Mouse (Mus musculus) adrenal gland, adult 18-20 months (tissue): Measurements from ENCODE around the gene Tmem102. TPM values are rescaled to one million over a fixed set of nuclear protein-coding genes. Genes with fewer than 3 reads are reported as not detected.
A peak's percentile ranks its signal among the peaks of the same experiment; 100 is the strongest.

Experiments
- DNase-seq, 2 experiments: peaks; one replicate each; pipeline ENCODE4 v3.0.0; 2021 to 2022; ENCODE audit warnings: low spot score in 2 of 2
- total RNA-seq, 2 experiments: library from RNA; stranded (reverse); gene quantifications; 1 replicate in 1 of 2; 2 replicates in 1 of 2; pipeline ENCODE4 v1.2.3; 2021

Tmem102 gene
- total RNA-seq, 2 experiments from 2014 or later, result 0.36 to 0.51 TPM

DNA sequence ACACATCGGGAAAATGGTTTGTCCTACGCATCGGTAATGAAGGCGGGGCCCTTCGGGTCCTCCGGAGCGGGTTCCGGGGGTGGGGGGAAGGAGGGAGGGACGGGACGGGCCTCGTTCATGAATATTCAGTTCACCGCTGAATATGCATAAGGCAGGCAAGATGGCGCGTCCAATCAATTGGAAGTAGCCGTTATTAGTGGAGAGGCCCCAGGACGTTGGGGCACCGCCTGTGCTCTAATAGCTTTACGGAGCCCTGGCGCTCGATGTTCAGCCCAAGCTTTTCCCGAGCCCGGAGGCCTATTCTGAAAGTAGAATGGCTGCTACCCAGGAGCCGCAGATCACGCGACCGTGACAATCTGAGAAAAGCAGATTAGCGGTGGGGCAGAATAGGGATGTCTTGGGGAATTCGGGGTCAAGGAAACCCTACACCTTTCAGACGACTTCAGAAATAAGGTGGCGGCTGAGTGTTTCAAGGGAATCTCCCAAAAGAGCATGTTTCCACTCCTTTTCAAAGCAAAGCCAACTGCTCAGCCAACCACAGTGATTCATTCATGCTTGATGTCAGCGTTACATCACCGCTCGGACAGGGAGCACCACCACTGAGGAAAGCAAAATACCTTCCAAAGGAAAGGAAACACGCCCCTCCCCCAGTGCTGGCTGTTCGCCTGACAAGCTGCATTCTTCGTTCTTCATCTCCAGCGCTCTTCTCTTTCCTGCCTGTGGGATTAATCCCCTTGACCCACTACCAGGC, 46.3 kb downstream of the Tmem102 start:
- DNase-seq, result peak; percentile 66 to 79

GRCm38 (mm10) chr11:69758478-69758970, 46.9 kb downstream of the Tmem102 start, which contains the start of gene Polr2a:
Gene Polr2a (minus strand): TSS chr11:69758637.
- peak; percentile 98 to 99 for DNase-seq

- peak; percentile 99 to 100 for DNase-seq
Measured at GRCm38 (mm10) chr11:69758090-69758456, 47.4 kb downstream of the Tmem102 start.

GRCm38 (mm10) chr11:69757303-69758089, 47.9 kb downstream of the Tmem102 start:
- no peak for DNase-seq

GRCm38 (mm10) chr11:69754701-69755100, 50.7 kb downstream of the Tmem102 start:
- DNase-seq, result no peak

DNA sequence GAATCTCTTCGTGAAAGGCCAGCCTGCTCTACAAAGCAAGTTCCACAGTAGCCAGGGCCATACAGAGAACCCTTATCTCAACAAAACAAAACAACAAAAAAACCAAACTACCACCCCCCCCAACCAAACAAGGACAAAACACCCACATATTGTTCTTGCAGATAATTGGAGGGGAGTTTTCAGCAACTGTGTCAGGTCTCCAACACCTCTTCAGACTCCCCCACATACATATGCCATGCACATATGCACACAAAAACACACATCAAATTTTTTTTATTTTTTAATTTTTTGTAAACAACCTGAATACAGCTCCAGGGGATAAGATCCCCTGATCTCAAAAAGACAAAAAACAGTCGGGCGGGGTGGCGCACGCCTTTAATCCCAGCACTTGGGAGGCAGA, 51.2 kb downstream of the Tmem102 start:
- DNase-seq, result no peak

Other genes starting within 250 kb of the Tmem102 start
- gene Efnb3, start 245.4 kb downstream of the Tmem102 start, total RNA-seq, result under 1 TPM; 0.74 to 0.76 TPM
- 10 to 100 TPM in 1 of 2 experiments, 1 to 10 TPM in 1; 9.6 to 10.9 TPM for gene Wrap53, start 225.4 kb downstream of the Tmem102 start, total RNA-seq
- gene Trp53, start 225.3 kb downstream of the Tmem102 start, total RNA-seq, result 10 to 100 TPM; 48.4 to 53.4 TPM
- gene Atp1b2, start 199.7 kb downstream of the Tmem102 start, total RNA-seq, result 10 to 100 TPM; 32.8 to 39.8 TPM
- gene Shbg, start 187.7 kb downstream of the Tmem102 start, total RNA-seq, result not detected
- gene Sat2, start 183.6 kb downstream of the Tmem102 start, total RNA-seq, result 1 to 10 TPM; 5.9 to 6.5 TPM
- gene Fxr2, start 172.6 kb downstream of the Tmem102 start, total RNA-seq, result 10 to 100 TPM; 83.5 to 90.2 TPM
- not detected for gene Sox15, start 150.3 kb downstream of the Tmem102 start, total RNA-seq
- 100 to 1,000 TPM in 1 of 2 experiments, 10 to 100 TPM in 1; 95.7 to 117 TPM for gene Mpdu1, start 143.0 kb downstream of the Tmem102 start, total RNA-seq
- gene Cd68, start 139.5 kb downstream of the Tmem102 start, total RNA-seq, result 10 to 100 TPM; 20.5 to 36.7 TPM
- gene Eif4a1, start 133.2 kb downstream of the Tmem102 start, total RNA-seq, result 100 to 1,000 TPM; 584 to 655 TPM
- 10 to 100 TPM; 69.0 to 79.8 TPM for gene Senp3, start 123.5 kb downstream of the Tmem102 start, total RNA-seq
- gene Tnfsf13, start 119.8 kb downstream of the Tmem102 start, total RNA-seq, result 1 to 10 TPM; 2.8 to 5.3 TPM
- gene Tnfsf12, start 109.8 kb downstream of the Tmem102 start, total RNA-seq, result 10 to 100 TPM; 23.7 to 26.2 TPM
- gene Tnfsfm13, start 109.5 kb downstream of the Tmem102 start, total RNA-seq, result 1 to 10 TPM; 3.6 to 4.9 TPM
- 10 to 100 TPM; 55.4 to 79.7 TPM for gene Polr2a, start 47.0 kb downstream of the Tmem102 start, total RNA-seq
- gene Slc35g3, start 43.7 kb downstream of the Tmem102 start, total RNA-seq, result not detected
- gene Zbtb4, start 39.7 kb downstream of the Tmem102 start, total RNA-seq, result 10 to 100 TPM; 48.2 to 71.4 TPM
- 1 to 10 TPM; 1.3 to 3.9 TPM for gene Chrnb1, start 9.7 kb downstream of the Tmem102 start, total RNA-seq
- gene Fgf11, start 3.8 kb downstream of the Tmem102 start, total RNA-seq, result 10 to 100 TPM in 1 of 2 experiments, 1 to 10 TPM in 1; 3.0 to 13.0 TPM
- gene Gm39566, start 9.7 kb upstream of the Tmem102 start, total RNA-seq, result not detected
- not detected for gene Spem2, start 12.8 kb upstream of the Tmem102 start, total RNA-seq
- not detected for gene Spem1, start 16.6 kb upstream of the Tmem102 start, total RNA-seq
- 10 to 100 TPM; 19.7 to 24.9 TPM for gene Nlgn2, start 32.2 kb upstream of the Tmem102 start, total RNA-seq
- gene Tmem256, start 32.9 kb upstream of the Tmem102 start, total RNA-seq, result 100 to 1,000 TPM; 145 TPM
- 10 to 100 TPM; 38.2 to 46.2 TPM for gene Plscr3, start 40.8 kb upstream of the Tmem102 start, total RNA-seq
- under 1 TPM in 1 of 2 experiments, not detected in 1; 0.38 TPM for gene Tnk1, start 53.1 kb upstream of the Tmem102 start, total RNA-seq
- gene Tmem95, start 72.4 kb upstream of the Tmem102 start, total RNA-seq, result not detected
- gene Kctd11, start 75.8 kb upstream of the Tmem102 start, total RNA-seq, result 1 to 10 TPM; 3.6 to 6.0 TPM
- 1 to 10 TPM in 1 of 2 experiments, under 1 TPM in 1; 0.43 to 1.5 TPM for gene Acap1, start 89.9 kb upstream of the Tmem102 start, total RNA-seq
- under 1 TPM; 0.29 to 0.86 TPM for gene 2810408A11Rik, start 95.4 kb upstream of the Tmem102 start, total RNA-seq
- gene Neurl4, start 95.4 kb upstream of the Tmem102 start, total RNA-seq, result 10 to 100 TPM; 48.5 to 53.9 TPM
- 10 to 100 TPM; 47.3 to 52.4 TPM for gene Gps2, start 108.3 kb upstream of the Tmem102 start, total RNA-seq
- gene Eif5a, start 116.3 kb upstream of the Tmem102 start, total RNA-seq, result 100 to 1,000 TPM; 579 to 673 TPM
- 10 to 100 TPM; 14.2 to 32.6 TPM for gene Ybx2, start 130.2 kb upstream of the Tmem102 start, total RNA-seq
- 100 to 1,000 TPM in 1 of 2 experiments, 10 to 100 TPM in 1; 70.7 to 200 TPM for gene Slc2a4, start 142.6 kb upstream of the Tmem102 start, total RNA-seq
- gene Cldn7, start 159.2 kb upstream of the Tmem102 start, total RNA-seq, result under 1 TPM in 1 of 2 experiments, not detected in 1; 0.66 TPM
- gene Ctdnep1, start 175.5 kb upstream of the Tmem102 start, total RNA-seq, result 100 to 1,000 TPM; 114 to 123 TPM
- 10 to 100 TPM; 62.7 to 81.3 TPM for gene Elp5, start 176.9 kb upstream of the Tmem102 start, total RNA-seq
- gene Gabarap, start 185.5 kb upstream of the Tmem102 start, total RNA-seq, result 100 to 1,000 TPM; 436 to 473 TPM
- gene Phf23, start 190.2 kb upstream of the Tmem102 start, total RNA-seq, result 10 to 100 TPM; 51.5 to 57.5 TPM
- 10 to 100 TPM; 13.8 to 14.9 TPM for gene Dvl2, start 195.0 kb upstream of the Tmem102 start, total RNA-seq
- gene Acadvl, start 209.8 kb upstream of the Tmem102 start, total RNA-seq, result 1,000 to 10,000 TPM in 1 of 2 experiments, 100 to 1,000 TPM in 1; 522 to 1,041 TPM
- gene Dlg4, start 211.3 kb upstream of the Tmem102 start, total RNA-seq, result 10 to 100 TPM; 24.6 to 33.0 TPM
- under 1 TPM in 1 of 2 experiments, not detected in 1; 0.50 TPM for gene Asgr1, start 248.5 kb upstream of the Tmem102 start, total RNA-seq